Mouse (Mus musculus) hindbrain, embryonic 14.5 days (tissue): ENCODE results near the gene Ell. TPM values are rescaled to one million over a fixed set of nuclear protein-coding genes. Genes with fewer than 3 reads are reported as not detected.
A peak's percentile ranks its signal among the peaks of the same experiment; 100 is the strongest.

Experiments
- ATAC-seq: fragments of 200-750 bp; cut with Nextera tagmentation; 2 replicates; pipeline ENCODE4 v1.8.0; 2017; ENCODE audit warnings: moderate number of reproducible peaks, mild to moderate bottlenecking, moderate TSS enrichment, moderate library complexity; ENCODE audit not compliant: low FRiP score
- DNase-seq: peaks from one replicate; pipeline ENCODE4 v3.0.0-alpha.2; 2015; ENCODE audit warnings: low spot score
- H3K27ac ChIP-seq: fragments of 300-500 bp; sonication (generic); 2 replicates; pipeline ENCODE4 v1.5.1; 2014; ENCODE audit warnings: mild to moderate bottlenecking, moderate library complexity
- H3K27me3 ChIP-seq: fragments of 300-500 bp; sonication (generic); 2 replicates; pipeline ENCODE4 v1.6.1; 2014; ENCODE audit warnings: mild to moderate bottlenecking, low read length, mixed read lengths; ENCODE audit not compliant: control insufficient read depth, insufficient read depth
- H3K36me3 ChIP-seq: fragments of 300-500 bp; sonication (generic); replicated peaks from 2 replicates; pipeline ENCODE4 v1.6.1; 2014; ENCODE audit not compliant: control insufficient read depth, insufficient read depth
- H3K4me1 ChIP-seq: fragments of 300-500 bp; sonication (generic); replicated peaks from 2 replicates; pipeline ENCODE4 v1.6.1; 2014; ENCODE audit warnings: antibody characterized with exemption, low read length, mixed read lengths; ENCODE audit not compliant: control insufficient read depth, insufficient read depth
- H3K4me2 ChIP-seq: fragments of 300-500 bp; sonication (generic); replicated peaks from 2 replicates; pipeline ENCODE4 v1.6.1; 2014; ENCODE audit warnings: mild to moderate bottlenecking, moderate library complexity
- H3K4me3 ChIP-seq: fragments of 300-500 bp; sonication (generic); replicated peaks from 2 replicates; pipeline ENCODE4 v1.5.1; 2014; ENCODE audit warnings: mild to moderate bottlenecking, low read length
- H3K9ac ChIP-seq: fragments of 300-500 bp; sonication (generic); 2 replicates; pipeline ENCODE4 v1.6.1; 2014
- H3K9me3 ChIP-seq: fragments of 300-500 bp; sonication (generic); 2 replicates; pipeline ENCODE4 v1.6.1; 2016; ENCODE audit warnings: low read length; ENCODE audit not compliant: control insufficient read depth
- WGBS: fragments of 180-500 bp; shearing (Covaris S2); extraction: QIAGEN DNeasy Blood & Tissue Kit; methylation state at CpG from one replicate; pipeline ENCODE4 v1.1.7; 2014; 5-methylcytosine and 5-hydroxymethylcytosine counted together
- polyA plus RNA-seq: library from polyadenylated mRNA; unstranded; fragments of >200 nt; fragmentation: Nextera tagmentation; extraction: Ambion mirVana; gene quantifications from 2 replicates; pipeline ENCODE4 v1.2.1, GENCODE M21; 2014

Gene Ell
- polyA plus RNA-seq, 1 experiment from 2014 or later: 15.1 TPM

- peaks cover 15% of the 10 kb centered on the region for H3K36me3 ChIP-seq
- H3K4me1 ChIP-seq: peaks cover 15% of the 10 kb centered on the region
- H3K9me3 ChIP-seq: no peaks in the 10 kb centered on the region
- H3K27me3 ChIP-seq: no peaks in the 10 kb centered on the region
- peak overlapping the region; percentile 72 for H3K9ac ChIP-seq
- peak overlapping the region; percentile 55 for H3K4me3 ChIP-seq
- 55% methylated on average over 7 of the region's 7 CpGs for WGBS
- DNase-seq (no peak), ATAC-seq (no peak)
- H3K4me2 ChIP-seq: peak overlapping the region; percentile 93
- no peak overlapping the region for H3K27ac ChIP-seq
Measured at GRCm38 (mm10) chr8:70540507-70541071, 1.3 kb downstream of the Ell start.

GRCm38 (mm10) chr8:70541081-70541480, 1.8 kb downstream of the Ell start:
- H3K4me2 ChIP-seq: peak overlapping the region; percentile 93
- H3K27me3 ChIP-seq: no peaks in the 10 kb centered on the region
- WGBS: 86% methylated on average over 5 of the region's 5 CpGs
- 0 out of 2 replicates have a peak overlapping the region, but pooled peaks have one; percentile 72 for H3K9ac ChIP-seq
- peaks cover 11% of the 10 kb centered on the region for H3K36me3 ChIP-seq
- DNase-seq: no peak
- H3K27ac ChIP-seq: no peak overlapping the region
- no peak for ATAC-seq
- 0 out of 2 replicates have a peak overlapping the region, but pooled peaks have one; percentile 55 for H3K4me3 ChIP-seq
- H3K9me3 ChIP-seq: no peaks in the 10 kb centered on the region
- H3K4me1 ChIP-seq: peaks cover 15% of the 10 kb centered on the region

DNA sequence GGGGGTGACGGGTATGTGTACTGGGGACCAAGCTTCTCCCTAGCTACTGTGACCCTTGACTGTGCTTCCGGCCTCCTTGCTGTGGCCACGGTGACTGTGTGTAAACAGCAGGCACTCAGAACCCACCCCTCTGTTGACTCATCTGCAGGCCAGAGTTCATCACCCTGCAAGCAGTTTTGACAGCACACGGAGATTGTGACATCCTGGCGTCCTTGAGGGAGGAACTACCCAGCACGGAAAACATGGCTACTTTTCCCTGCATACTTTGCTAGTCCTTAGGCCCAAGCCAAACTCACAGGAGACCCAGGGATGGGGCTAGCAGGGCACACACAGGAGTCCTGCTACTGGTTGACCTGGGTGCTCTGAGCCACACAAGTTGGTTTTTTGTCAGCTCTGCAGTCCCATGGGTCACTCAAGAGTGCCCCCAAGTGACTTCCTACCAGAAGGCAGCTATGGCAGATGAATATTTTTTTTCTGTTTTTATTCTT, 5.0 kb downstream of the Ell start:
- Histone ChIP-seq H3K27me3 (no peaks in the 10 kb centered on the region), H3K4me1 (peaks cover 15% of the 10 kb centered on the region), H3K4me2 (no peak overlapping the region), H3K9ac (no peak overlapping the region), H3K27ac (no peak overlapping the region), H3K9me3 (no peaks in the 10 kb centered on the region), H3K4me3 (no peak overlapping the region), H3K36me3 (no peaks in the 10 kb centered on the region)
- DNase-seq (no peak), ATAC-seq (no peak)
- WGBS: 77% methylated on average over 6 of the region's 6 CpGs

GRCm38 (mm10) chr8:70546412-70546811, 7.2 kb downstream of the Ell start:
- Histone ChIP-seq H3K4me3 (no peak overlapping the region), H3K36me3 (no peaks in the 10 kb centered on the region), H3K4me1 (peaks cover 2% of the 10 kb centered on the region; the same call in 1 of the 2 replicates), H3K27ac (no peak overlapping the region), H3K9ac (no peak overlapping the region), H3K9me3 (no peaks in the 10 kb centered on the region), H3K27me3 (no peaks in the 10 kb centered on the region), H3K4me2 (no peak overlapping the region)
- ATAC-seq (no peak), DNase-seq (no peak)
- 90% methylated on average over 4 of the region's 4 CpGs for WGBS

DNA sequence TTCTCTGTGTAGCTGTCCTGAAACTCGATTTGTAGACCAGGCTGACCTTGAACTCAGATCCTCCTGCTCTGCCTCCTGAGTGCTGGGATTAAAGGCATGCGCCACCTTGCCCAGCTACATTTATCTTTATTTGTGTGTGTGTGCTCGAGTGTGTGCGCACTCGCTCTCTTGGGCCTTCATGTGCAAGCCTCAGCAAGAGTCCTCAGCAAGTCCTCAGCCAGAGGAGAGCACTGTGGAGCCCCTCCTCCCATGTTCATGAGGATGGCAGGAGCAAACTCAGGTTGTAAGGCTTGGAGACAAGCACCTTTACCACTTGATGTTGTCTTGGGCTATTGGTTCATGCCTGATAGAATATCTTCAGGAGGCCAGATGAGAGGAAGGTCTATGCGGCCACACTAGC, 8.5 kb downstream of the Ell start:
- H3K4me2 ChIP-seq: no peak overlapping the region
- ATAC-seq (no peak), DNase-seq (no peak)
- H3K9me3 ChIP-seq: no peaks in the 10 kb centered on the region
- H3K4me1 ChIP-seq: no peaks in the 10 kb centered on the region; the same call in 1 of the 2 replicates
- H3K27ac ChIP-seq: no peak overlapping the region
- no peak overlapping the region for H3K9ac ChIP-seq
- no peaks in the 10 kb centered on the region for H3K36me3 ChIP-seq
- 89% methylated on average over 6 of the region's 6 CpGs for WGBS
- H3K4me3 ChIP-seq: no peak overlapping the region
- no peaks in the 10 kb centered on the region for H3K27me3 ChIP-seq

GRCm38 (mm10) chr8:70549412-70550184, 10.3 kb downstream of the Ell start:
- no peak for DNase-seq
- H3K4me3 ChIP-seq: no peak overlapping the region
- H3K4me2 ChIP-seq: no peak overlapping the region
- H3K36me3 ChIP-seq: no peaks in the 10 kb centered on the region
- 93% methylated on average over 10 of the region's 10 CpGs for WGBS
- H3K27ac ChIP-seq: no peak overlapping the region
- peaks cover 6% of the 10 kb centered on the region; the same call in 1 of the 2 replicates for H3K4me1 ChIP-seq
- H3K27me3 ChIP-seq: no peaks in the 10 kb centered on the region
- no peaks in the 10 kb centered on the region for H3K9me3 ChIP-seq
- H3K9ac ChIP-seq: no peak overlapping the region
- ATAC-seq: no peak

- peaks cover 6% of the 10 kb centered on the region; the same call in 1 of the 2 replicates for H3K4me1 ChIP-seq
- ATAC-seq (no peak), DNase-seq (no peak)
- H3K4me2 ChIP-seq: no peak overlapping the region
- no peaks in the 10 kb centered on the region for H3K36me3 ChIP-seq
- H3K4me3 ChIP-seq: no peak overlapping the region
- H3K9me3 ChIP-seq: no peaks in the 10 kb centered on the region
- H3K9ac ChIP-seq: no peak overlapping the region
- H3K27me3 ChIP-seq: no peaks in the 10 kb centered on the region
- no peak overlapping the region for H3K27ac ChIP-seq
- 79% methylated on average over 3 of the region's 3 CpGs for WGBS
Measured at GRCm38 (mm10) chr8:70551558-70552161, 12.4 kb downstream of the Ell start.

GRCm38 (mm10) chr8:70552836-70553235, 13.6 kb downstream of the Ell start:
- no peak overlapping the region for H3K9ac ChIP-seq
- no peak overlapping the region for H3K4me2 ChIP-seq
- H3K36me3 ChIP-seq: no peaks in the 10 kb centered on the region
- ATAC-seq: no peak
- WGBS: 56% methylated on average over 1 of the region's 1 CpGs
- H3K27me3 ChIP-seq: no peaks in the 10 kb centered on the region
- no peak overlapping the region for H3K27ac ChIP-seq
- H3K4me3 ChIP-seq: no peak overlapping the region
- no peak for DNase-seq
- peaks cover 6% of the 10 kb centered on the region; the same call in 1 of the 2 replicates for H3K4me1 ChIP-seq
- H3K9me3 ChIP-seq: no peaks in the 10 kb centered on the region

DNA sequence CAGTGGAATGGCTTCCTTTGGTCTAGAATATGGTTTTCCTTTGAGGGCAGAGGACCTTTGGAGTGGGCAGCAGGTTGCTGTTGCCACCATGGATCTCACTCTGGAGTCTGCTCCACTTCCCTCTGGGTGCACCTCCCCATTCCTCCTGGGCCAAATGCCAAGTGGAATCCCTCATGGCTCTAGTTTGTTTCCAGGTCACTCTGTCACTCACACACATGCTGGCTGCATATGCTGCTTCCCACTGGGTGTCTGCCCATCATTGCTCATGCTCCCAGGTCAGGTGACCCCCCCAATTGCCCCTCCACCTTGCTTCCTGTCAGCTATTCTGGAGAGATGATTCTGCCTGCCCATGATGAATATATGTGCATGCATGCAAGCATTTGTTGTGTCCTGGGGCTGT, 14.5 kb downstream of the Ell start:
- no peak overlapping the region for H3K4me3 ChIP-seq
- H3K27ac ChIP-seq: 0 out of 2 replicates have a peak overlapping the region, but pooled peaks have one; percentile 1
- no peak overlapping the region for H3K4me2 ChIP-seq
- H3K27me3 ChIP-seq: no peaks in the 10 kb centered on the region
- DNase-seq: peak; percentile 42
- no peaks in the 10 kb centered on the region for H3K9me3 ChIP-seq
- H3K36me3 ChIP-seq: no peaks in the 10 kb centered on the region
- no peak overlapping the region for H3K9ac ChIP-seq
- peak; percentile 39; the same call in 1 of the 2 replicates for ATAC-seq
- H3K4me1 ChIP-seq: peaks cover 6% of the 10 kb centered on the region; the same call in 1 of the 2 replicates
